Mouse (Mus musculus) skeletal muscle tissue, adult 2 months (tissue): ENCODE results near the gene Pcdh9.
"Not testable (repeated sequence)": the region's sequence is repeated elsewhere in the genome, so short reads cannot be mapped to it uniquely, and the experiment has no call there.

ENCODE experiments used
- DNase-seq: peaks from one replicate; pipeline ENCODE4 v3.0.0-alpha.2; 2012; ENCODE audit warnings: low read depth, low spot score

The Pcdh9 gene

DNA sequence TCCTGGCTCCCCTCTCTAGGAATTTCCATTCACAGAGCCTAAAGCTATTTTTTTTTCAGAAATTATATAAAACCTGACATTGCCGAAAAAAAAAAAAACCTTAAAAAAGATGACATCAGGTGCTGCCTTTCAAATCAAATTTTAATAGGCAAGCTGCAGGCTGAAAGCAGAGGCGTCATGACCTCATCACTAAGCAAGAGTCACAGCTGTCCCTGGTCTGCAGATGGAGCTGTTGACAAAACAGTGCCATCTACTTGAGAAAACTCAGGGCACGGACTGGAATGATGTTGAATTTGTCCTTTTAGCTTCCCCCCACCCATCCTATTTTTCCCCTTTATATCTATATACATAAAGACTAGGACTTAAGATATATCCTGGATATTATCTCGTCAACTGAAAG is 509.3 kb downstream of the Pcdh9 start:
- DNase-seq, result no peak

DNA sequence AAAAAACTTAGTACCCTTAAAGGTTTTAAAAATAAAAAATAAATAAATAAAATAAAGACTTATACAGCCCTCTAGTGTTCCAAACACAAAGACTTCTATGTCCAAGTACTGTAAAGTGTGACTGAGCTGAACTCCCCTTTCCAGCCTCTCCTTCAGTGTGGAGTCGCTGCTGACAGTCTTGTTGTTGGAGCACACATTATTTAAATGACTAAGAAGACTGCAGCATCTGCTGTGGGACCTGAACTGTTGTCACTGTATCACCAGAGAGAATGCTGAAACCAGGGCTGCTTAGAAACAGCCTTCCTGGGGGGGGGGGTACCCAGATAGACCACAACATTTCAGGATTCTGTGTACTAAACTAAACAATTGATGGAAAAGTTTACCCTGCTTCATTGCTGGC is 509.7 kb downstream of the Pcdh9 start:
- no peak for DNase-seq

DNA sequence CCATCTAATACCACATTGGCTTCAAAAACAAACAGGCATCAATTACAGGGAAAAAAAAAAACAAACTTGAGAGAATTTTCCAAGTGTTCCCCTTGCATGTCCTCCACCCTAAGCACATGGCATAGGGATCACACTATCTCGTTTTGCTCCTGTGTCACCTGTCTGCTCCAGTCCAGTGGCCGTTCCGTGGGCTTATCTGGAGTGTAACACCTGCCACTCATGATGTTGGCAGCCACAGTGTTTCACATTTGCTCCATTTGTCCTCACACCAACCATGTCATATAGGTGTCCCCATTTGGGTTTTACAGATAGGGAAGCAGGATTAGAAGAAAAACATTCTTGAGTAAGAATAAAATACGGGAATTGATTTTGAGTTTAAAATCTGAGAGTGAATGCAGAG is 514.3 kb downstream of the Pcdh9 start:
- no peak for DNase-seq

GRCm38 (mm10) chr14:93374181-93374580 is 516.3 kb downstream of the Pcdh9 start:
- DNase-seq, result no peak

- no peak for DNase-seq
Observed at GRCm38 (mm10) chr14:93354150-93354549, 536.3 kb downstream of the Pcdh9 start.

GRCm38 (mm10) chr14:93350906-93351305 is 539.6 kb downstream of the Pcdh9 start:
- DNase-seq, result peak; percentile 91

DNA sequence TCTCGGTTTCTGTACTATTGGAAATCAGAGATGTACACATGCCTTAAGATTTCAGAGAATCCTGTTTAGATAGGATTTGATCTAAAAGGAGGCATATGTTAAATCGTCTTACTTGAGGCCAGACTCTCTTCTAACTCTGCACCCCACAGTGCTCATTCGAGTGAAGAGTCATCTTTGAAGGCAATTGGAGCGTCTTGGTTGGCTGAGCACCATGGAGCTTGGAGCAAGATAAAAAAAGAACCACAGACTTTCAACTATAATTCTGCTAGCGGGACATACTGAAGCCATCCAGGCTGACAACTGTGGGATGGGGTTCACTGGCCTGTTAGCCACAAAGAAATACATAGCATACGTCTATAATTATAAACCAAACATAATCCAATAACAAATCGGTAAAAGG is 541.3 kb downstream of the Pcdh9 start:
- no peak for DNase-seq

DNA sequence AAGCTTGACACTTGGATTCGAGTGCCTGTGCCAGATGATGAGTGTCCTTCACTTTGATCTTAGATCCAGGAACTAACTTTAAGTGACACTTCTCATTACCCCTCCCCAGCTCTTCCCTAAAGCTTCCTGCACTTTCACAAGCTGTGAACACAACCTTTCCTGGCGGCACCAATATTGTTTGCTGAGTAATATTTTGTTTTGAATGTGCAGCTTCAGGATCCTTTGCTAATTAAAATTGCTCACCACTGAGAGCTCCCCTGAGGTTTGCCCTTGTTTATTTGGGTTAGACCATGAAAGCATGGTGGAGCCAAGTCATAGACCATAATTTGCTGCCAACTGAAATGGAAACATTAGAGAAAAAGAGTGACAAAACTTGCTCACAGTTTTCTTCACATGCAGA is 543.4 kb downstream of the Pcdh9 start:
- no peak for DNase-seq

DNA sequence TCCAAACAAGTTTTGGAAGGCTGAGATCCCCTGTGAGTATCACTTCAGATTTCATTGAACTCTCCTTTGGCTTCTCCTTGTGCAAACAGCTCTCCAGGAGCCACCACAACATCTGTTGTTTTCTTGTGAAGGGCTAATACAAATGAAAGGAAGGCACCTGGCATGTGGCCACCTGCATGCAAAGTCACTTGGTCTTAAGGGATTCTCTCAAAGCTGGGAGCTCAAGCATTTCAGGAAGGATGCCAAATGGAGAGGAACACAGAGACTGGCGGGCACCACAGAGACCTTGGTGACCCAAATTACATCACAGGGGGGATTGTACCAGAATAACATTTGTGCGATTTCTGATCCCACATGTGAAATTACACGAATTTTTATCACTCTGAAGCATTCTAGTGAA is 547.7 kb downstream of the Pcdh9 start:
- peak; percentile 46 for DNase-seq

- no peak for DNase-seq
Observed at GRCm38 (mm10) chr14:93341390-93341789, 549.1 kb downstream of the Pcdh9 start.

DNA sequence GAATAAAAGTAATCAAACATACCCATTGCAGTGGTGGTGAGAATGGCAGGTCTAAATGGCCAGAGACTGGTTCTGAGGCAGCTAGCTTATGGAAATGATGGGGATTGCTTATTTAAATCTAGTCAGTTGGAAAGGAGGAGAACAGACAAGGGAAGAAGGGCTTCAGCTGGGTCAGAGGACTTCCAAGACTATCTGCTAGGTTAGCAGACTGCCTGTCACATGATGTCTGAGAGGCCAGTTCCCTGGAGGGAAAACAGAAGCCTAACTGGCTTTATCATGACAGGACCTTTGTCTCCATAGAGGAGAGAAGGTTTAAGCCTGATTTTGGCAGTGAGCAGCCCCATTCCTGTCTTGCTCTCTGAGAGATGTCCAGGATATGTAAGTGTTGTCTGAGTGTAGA is 561.2 kb downstream of the Pcdh9 start:
- no peak for DNase-seq

DNA sequence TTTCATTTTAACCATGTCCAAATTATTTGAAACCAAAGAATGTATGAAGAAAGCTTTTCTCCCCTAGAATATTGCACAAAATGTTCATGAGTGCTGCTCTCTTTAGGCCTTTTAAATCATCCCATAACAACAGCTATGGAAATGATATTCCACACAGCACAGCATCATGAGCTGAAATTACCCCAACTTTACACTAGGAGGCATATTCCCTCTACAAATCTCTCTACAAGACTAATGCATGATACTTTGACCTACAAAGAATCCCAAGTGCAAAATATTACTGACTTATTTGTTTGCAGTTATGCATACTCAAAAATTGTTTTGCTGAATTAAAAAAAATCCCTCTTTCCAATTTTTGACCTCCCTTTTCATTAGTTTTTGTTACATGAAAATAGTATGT is 573.1 kb downstream of the Pcdh9 start:
- peak; percentile 3 for DNase-seq

DNA sequence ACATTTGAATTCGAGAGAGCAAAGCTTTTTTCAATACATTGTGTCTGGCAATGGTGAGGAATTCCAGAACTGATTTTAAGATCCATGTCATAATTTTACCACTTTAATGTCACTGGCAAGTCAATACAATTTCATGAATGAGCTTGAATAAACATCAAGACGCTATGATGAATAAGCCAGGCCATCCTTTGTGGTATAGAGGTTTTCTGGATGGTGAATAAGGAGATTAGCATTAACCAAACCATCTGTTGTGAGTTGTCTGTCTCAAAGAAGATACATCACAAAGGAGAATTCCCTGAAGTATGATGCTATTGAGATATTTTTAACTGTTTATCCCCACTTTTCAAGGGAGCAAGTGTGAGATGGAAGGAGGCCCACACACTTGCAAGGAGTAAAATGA is 602.1 kb downstream of the Pcdh9 start:
- DNase-seq, result no peak

GRCm38 (mm10) chr14:93287642-93288041 is 602.8 kb downstream of the Pcdh9 start:
- DNase-seq, result no peak

- no peak for DNase-seq
Observed at GRCm38 (mm10) chr14:93285136-93285535, 605.3 kb downstream of the Pcdh9 start.

GRCm38 (mm10) chr14:93284009-93284408 is 606.5 kb downstream of the Pcdh9 start:
- DNase-seq, result no peak

DNA sequence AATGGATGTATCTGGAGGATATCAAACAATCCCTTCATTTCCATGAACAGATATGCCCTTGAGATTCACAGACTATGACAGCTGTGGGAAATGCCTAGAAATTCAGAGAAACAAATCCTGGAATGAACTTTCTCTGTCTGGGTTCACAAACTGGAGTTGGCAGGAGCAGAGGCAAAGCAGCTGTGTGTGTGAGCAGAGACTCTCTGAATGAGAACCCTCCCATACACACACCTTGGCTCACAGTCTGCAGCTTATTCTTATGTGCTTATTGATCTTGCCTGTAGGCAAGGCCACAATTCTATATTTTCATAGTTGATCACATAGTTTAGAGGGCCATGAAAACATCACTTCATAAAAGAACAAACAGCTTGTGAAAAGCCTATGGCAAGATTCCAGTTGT is 614.8 kb downstream of the Pcdh9 start:
- DNase-seq, result no peak

DNA sequence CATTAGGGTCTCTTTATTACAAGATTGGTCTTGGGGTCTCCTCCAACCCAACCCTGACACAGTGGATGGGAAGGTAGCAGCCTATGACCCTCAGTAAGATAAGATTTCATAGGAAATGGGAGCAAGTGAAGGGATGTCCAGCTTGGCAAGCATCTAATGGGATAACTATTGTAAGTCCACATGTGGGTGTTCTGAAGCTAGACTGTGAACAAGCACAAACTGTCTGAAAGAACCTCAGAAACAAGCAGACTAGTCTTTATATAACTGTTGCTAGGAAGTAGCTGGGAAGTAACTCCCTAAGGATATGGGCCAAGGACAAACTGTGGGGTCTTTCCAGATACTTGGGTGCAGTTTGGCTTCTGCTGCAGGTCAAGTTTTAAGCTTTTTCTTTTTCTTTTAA is 615.7 kb downstream of the Pcdh9 start:
- no peak for DNase-seq

DNA sequence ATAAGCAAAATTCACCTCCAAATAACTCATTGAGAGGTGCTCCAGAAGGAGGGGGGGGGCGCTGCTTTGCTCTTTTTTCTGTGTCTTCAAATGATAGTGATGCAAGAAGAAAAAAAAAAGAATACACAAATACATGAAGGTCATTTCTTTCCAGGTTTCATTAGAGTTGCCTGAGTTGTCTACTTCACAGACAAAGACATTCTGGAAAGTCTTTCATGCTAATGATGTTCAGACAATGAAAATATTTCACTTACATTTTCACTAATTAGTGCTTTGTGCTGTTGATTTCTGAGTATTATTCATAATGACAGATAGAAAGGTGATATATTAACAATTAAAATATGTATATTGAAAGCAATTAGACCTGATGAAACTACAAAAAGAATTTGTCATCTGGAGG is 637.1 kb downstream of the Pcdh9 start:
- DNase-seq, result no peak

- no peak for DNase-seq
Observed at GRCm38 (mm10) chr14:93240263-93240662, 650.2 kb downstream of the Pcdh9 start.

- no peak for DNase-seq
Observed at GRCm38 (mm10) chr14:93234333-93234732, 656.1 kb downstream of the Pcdh9 start.

DNA sequence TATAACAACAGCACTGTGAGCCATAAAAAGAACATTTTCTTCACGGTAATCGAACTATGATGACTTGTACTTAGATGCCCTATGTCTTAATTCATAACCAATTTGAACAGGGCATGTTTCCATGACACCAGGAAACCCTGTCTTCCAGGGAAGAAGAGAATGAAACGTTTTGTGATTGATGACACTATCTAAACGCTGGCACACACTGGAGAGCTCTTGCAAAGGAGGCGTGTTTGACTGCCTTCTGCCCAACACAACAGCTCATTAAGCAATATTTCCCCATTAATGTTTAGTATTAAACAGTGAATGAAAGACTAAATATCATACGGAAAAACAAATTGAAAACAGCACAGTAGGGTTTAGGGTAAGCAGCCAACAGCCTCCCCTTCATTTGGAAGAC is 656.9 kb downstream of the Pcdh9 start:
- DNase-seq, result no peak

GRCm38 (mm10) chr14:93214846-93215245 is 675.6 kb downstream of the Pcdh9 start:
- not testable (repeated sequence) for DNase-seq

DNA sequence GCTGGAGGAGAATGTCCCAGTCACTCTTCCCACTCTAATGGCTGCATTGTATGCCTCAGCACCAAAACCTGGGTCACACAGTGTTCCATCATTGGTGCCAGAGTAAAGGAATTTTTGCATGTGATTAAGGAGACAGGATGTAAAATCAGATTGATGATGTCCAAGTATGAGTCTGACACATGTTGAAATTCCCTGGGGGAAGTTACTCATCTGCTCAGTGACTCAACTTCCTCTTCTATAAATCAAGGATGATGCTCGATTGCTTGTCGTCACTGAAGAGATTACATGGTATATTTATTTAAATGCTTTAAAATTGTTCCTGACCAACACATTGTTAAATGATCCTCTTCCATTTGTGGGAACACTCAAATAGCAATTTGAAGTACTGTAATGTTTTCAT is 690.7 kb downstream of the Pcdh9 start:
- DNase-seq, result no peak
